Mouse (Mus musculus) myocyte (in vitro differentiated cells): ENCODE results near the gene Cplx2. TPM values are rescaled to one million over a fixed set of nuclear protein-coding genes. Genes with fewer than 3 reads are reported as not detected.

Source experiments
- H3K27me3 ChIP-seq: one replicate; pipeline ENCODE4 v1.6.1; 2011; ENCODE audit not compliant: control insufficient read depth, insufficient read depth, insufficient read length
- H3K36me3 ChIP-seq: one replicate; pipeline ENCODE4 v1.6.1; 2011; ENCODE audit not compliant: control insufficient read depth, insufficient read depth
- H3K4me2 ChIP-seq: one replicate; pipeline ENCODE4 v1.6.1; 2011; ENCODE audit warnings: low read depth, control low read depth
- H3K4me3 ChIP-seq: one replicate; pipeline ENCODE4 v1.5.1; 2011; ENCODE audit warnings: mild to moderate bottlenecking, control low read depth, moderate library complexity
- H3K79me2 ChIP-seq: one replicate; pipeline ENCODE4 v1.6.1; 2011; ENCODE audit not compliant: control insufficient read depth, insufficient read depth
- H3ac ChIP-seq: one replicate; pipeline ENCODE4 v1.6.1; 2011; ENCODE audit not compliant: control insufficient read depth, insufficient read length
- CEBPB ChIP-seq: IDR thresholded peaks from 2 replicates; pipeline ENCODE4 v1.6.1; 2011; ENCODE audit warnings: mild to moderate bottlenecking, moderate library complexity; ENCODE audit not compliant: poor library complexity, insufficient read depth, severe bottlenecking
- E2F4 ChIP-seq: IDR thresholded peaks from one replicate; pipeline ENCODE4 v1.6.1; 2011; ENCODE audit warnings: mild to moderate bottlenecking, control low read depth, moderate library complexity; ENCODE audit not compliant: insufficient read depth
- MAX ChIP-seq: IDR thresholded peaks from one replicate; pipeline ENCODE4 v1.6.1; 2011; ENCODE audit warnings: low read depth, mild to moderate bottlenecking, control low read depth
- MYOD1 ChIP-seq, 3 experiments: IDR thresholded peaks; one replicate each; pipeline ENCODE4 v1.6.1; 2011; ENCODE audit warnings: control low read depth in 2 of 3, low read depth in 2 of 3, mild to moderate bottlenecking in 2 of 3, moderate library complexity in 1 of 3; ENCODE audit not compliant: insufficient read length in 2 of 3, control insufficient read depth in 1 of 3
- MYOG ChIP-seq, 3 experiments: IDR thresholded peaks; one replicate each; pipeline ENCODE4 v1.6.1; 2011; ENCODE audit warnings: control low read depth in 2 of 3, low read depth in 2 of 3, mild to moderate bottlenecking in 2 of 3; ENCODE audit not compliant: insufficient read length in 2 of 3, control insufficient read depth in 1 of 3, insufficient read depth in 1 of 3
- POLR2A ChIP-seq: IDR thresholded peaks from one replicate; pipeline ENCODE4 v1.6.1; 2011; ENCODE audit warnings: low read depth, mild to moderate bottlenecking, control low read depth, moderate library complexity; ENCODE audit not compliant: insufficient read length
- POLR2AphosphoS2 ChIP-seq: IDR thresholded peaks from one replicate; pipeline ENCODE4 v1.6.1; 2011; ENCODE audit warnings: low read depth, control low read depth; ENCODE audit not compliant: insufficient read length
- REST ChIP-seq: IDR thresholded peaks from one replicate; pipeline ENCODE4 v1.6.1; 2011; ENCODE audit warnings: mild to moderate bottlenecking, control low read depth, moderate library complexity; ENCODE audit not compliant: insufficient read depth, insufficient read length
- SRF ChIP-seq: IDR thresholded peaks from one replicate; pipeline ENCODE4 v1.6.1; 2011; ENCODE audit warnings: low read depth; ENCODE audit not compliant: control insufficient read depth, insufficient read length
- TCF3 ChIP-seq: IDR thresholded peaks from one replicate; pipeline ENCODE4 v1.6.1; 2011; ENCODE audit warnings: low read depth, control low read depth; ENCODE audit not compliant: insufficient read length
- USF1 ChIP-seq: IDR thresholded peaks from one replicate; pipeline ENCODE4 v1.6.1; 2011; ENCODE audit warnings: low read depth, mild to moderate bottlenecking, control low read depth, moderate library complexity
- polyA plus RNA-seq: library from polyadenylated mRNA; unstranded; fragments of >200 nt; fragmentation: generic; extraction: Trizol; gene quantifications from one replicate; pipeline ENCODE4 v1.2.1, GENCODE M21; 2012; ENCODE audit warnings: missing spikeins

The Cplx2 gene
- polyA plus RNA-seq, 1 experiment, result 5.2 TPM

- Histone ChIP-seq H3K36me3 (no peaks in the 10 kb centered on the region), H3K4me3 (no peak overlapping the region), H3K79me2 (no peaks in the 10 kb centered on the region), H3ac (no peak overlapping the region), H3K27me3 (no peaks in the 10 kb centered on the region), H3K4me2 (peak overlapping the region; percentile 24)
- TF ChIP-seq REST, result peak; percentile 96
- no peak for TF ChIP-seq TCF3
- TF ChIP-seq MYOG (IDR thresholded peaks at IDR 0.05; ENCODE audit: control insufficient read depth in 1 of 3, insufficient read depth in 1 of 3, insufficient read length in 2 of 3, low read depth in 2 of 3), result peak in 1 of 3 experiments; percentile 27
- peak in 1 of 3 experiments; percentile 15 for TF ChIP-seq MYOD1 (IDR thresholded peaks at IDR 0.05; ENCODE audit: control insufficient read depth in 1 of 3, insufficient read length in 2 of 3, low read depth in 2 of 3)
Measured at GRCm38 (mm10) chr13:54371387-54372330, 510 bp downstream of the Cplx2 start.

GRCm38 (mm10) chr13:54372665-54373064 lies 1.5 kb downstream of the Cplx2 start:
- no peak overlapping the region for H3K4me2 ChIP-seq
- H3K79me2 ChIP-seq, result no peaks in the 10 kb centered on the region
- no peaks in the 10 kb centered on the region for H3K36me3 ChIP-seq
- no peaks in the 10 kb centered on the region for H3K27me3 ChIP-seq
- H3K4me3 ChIP-seq, result no peak overlapping the region
- TF ChIP-seq MYOG (IDR thresholded peaks at IDR 0.05; ENCODE audit: control insufficient read depth in 1 of 3, insufficient read depth in 1 of 3, insufficient read length in 2 of 3, low read depth in 2 of 3) (no peak), POLR2A (no peak), USF1 (no peak), MYOD1 (IDR thresholded peaks at IDR 0.05; ENCODE audit: control insufficient read depth in 1 of 3, insufficient read length in 2 of 3, low read depth in 2 of 3) (no peak), TCF3 (no peak), POLR2AphosphoS2 (no peak), REST (peak; percentile 10), MAX (no peak)
- no peak overlapping the region for H3ac ChIP-seq

- H3K27me3 ChIP-seq, result no peaks in the 10 kb centered on the region
- TF ChIP-seq REST (no peak), POLR2A (no peak), MYOG (IDR thresholded peaks at IDR 0.05; ENCODE audit: control insufficient read depth in 1 of 3, insufficient read depth in 1 of 3, insufficient read length in 2 of 3, low read depth in 2 of 3) (no peak), POLR2AphosphoS2 (no peak), MYOD1 (IDR thresholded peaks at IDR 0.05; ENCODE audit: control insufficient read depth in 1 of 3, insufficient read length in 2 of 3, low read depth in 2 of 3) (no peak), CEBPB (no peak), SRF (no peak)
- H3K36me3 ChIP-seq, result no peaks in the 10 kb centered on the region
- H3ac ChIP-seq, result no peak overlapping the region
- H3K79me2 ChIP-seq, result no peaks in the 10 kb centered on the region
- no peak overlapping the region for H3K4me2 ChIP-seq
- no peak overlapping the region for H3K4me3 ChIP-seq
Measured at GRCm38 (mm10) chr13:54374106-54374706, 3.1 kb downstream of the Cplx2 start.

- Histone ChIP-seq H3K79me2 (no peaks in the 10 kb centered on the region), H3K36me3 (no peaks in the 10 kb centered on the region), H3K4me2 (no peak overlapping the region), H3ac (no peak overlapping the region), H3K4me3 (no peak overlapping the region), H3K27me3 (no peaks in the 10 kb centered on the region)
- TF ChIP-seq POLR2A (no peak), CEBPB (no peak), SRF (no peak), MAX (no peak), USF1 (no peak), MYOG (IDR thresholded peaks at IDR 0.05; ENCODE audit: control insufficient read depth in 1 of 3, insufficient read depth in 1 of 3, insufficient read length in 2 of 3, low read depth in 2 of 3) (no peak), E2F4 (no peak), REST (no peak), MYOD1 (IDR thresholded peaks at IDR 0.05; ENCODE audit: control insufficient read depth in 1 of 3, insufficient read length in 2 of 3, low read depth in 2 of 3) (no peak), TCF3 (no peak)
Measured at GRCm38 (mm10) chr13:54375497-54376495, 4.6 kb downstream of the Cplx2 start.
